Mouse (Mus musculus) left cerebral cortex, adult 8-10 months (tissue): Measurements from ENCODE around the gene Inha. TPM values are rescaled to one million over a fixed set of nuclear protein-coding genes. Genes with fewer than 3 reads are reported as not detected.

Experiments
- DNase-seq, 2 experiments: peaks; one replicate each; pipeline ENCODE4 v3.0.0; 2022; ENCODE audit warnings: low spot score in 2 of 2
- total RNA-seq, 4 experiments: library from RNA; stranded (reverse); gene quantifications; 2 replicates each; pipeline ENCODE4 v1.2.4; 2022

Gene Inha
- total RNA-seq, 4 experiments from 2014 or later: 18.8 to 24.0 (median 21.0) TPM

- DNase-seq: no peak
These were observed 50.2 kb downstream of the Inha start for GRCm38 (mm10) chr1:75557041-75557440.

GRCm38 (mm10) chr1:75558388-75559178 is 51.7 kb downstream of the Inha start:
- peak in 1 of 2 experiments; percentile 28 for DNase-seq

GRCm38 (mm10) chr1:75559212-75559925 is 52.5 kb downstream of the Inha start:
- DNase-seq: peak; percentile 92 to 93

Other genes with a start within 250 kb of the Inha start
- 100 to 1,000 TPM; 411 to 436 (median 423) TPM for gene Ptprn, start 242.6 kb upstream of the Inha start, total RNA-seq
- 100 to 1,000 TPM; 166 to 203 (median 173) TPM for gene Resp18, start 228.7 kb upstream of the Inha start, total RNA-seq
- gene Dnpep, start 189.1 kb upstream of the Inha start, total RNA-seq: 10 to 100 TPM; 56.5 to 63.2 (median 59.7) TPM
- 1 to 10 TPM in 3 of 4 experiments, under 1 TPM in 1; 0.89 to 2.9 (median 1.8) TPM for gene Des, start 146.7 kb upstream of the Inha start, total RNA-seq
- 100 to 1,000 TPM; 177 to 190 (median 187) TPM for gene Speg, start 131.8 kb upstream of the Inha start, total RNA-seq
- 10 to 100 TPM; 48.0 to 64.9 (median 62.3) TPM for gene Gmppa, start 71.1 kb upstream of the Inha start, total RNA-seq
- 10 to 100 TPM; 21.5 to 26.7 (median 25.1) TPM for gene Asic4, start 56.6 kb upstream of the Inha start, total RNA-seq
- gene Chpf, start 27.8 kb upstream of the Inha start, total RNA-seq: 10 to 100 TPM; 76.6 to 84.3 (median 80.0) TPM
- gene Tmem198, start 27.5 kb upstream of the Inha start, total RNA-seq: 10 to 100 TPM; 62.4 to 70.5 (median 64.8) TPM
- 10 to 100 TPM; 25.9 to 30.7 (median 28.7) TPM for gene Obsl1, start 625 bp upstream of the Inha start, total RNA-seq
- gene Stk11ip, start 14.5 kb downstream of the Inha start, total RNA-seq: 10 to 100 TPM; 28.0 to 34.1 (median 32.2) TPM
- 100 to 1,000 TPM; 166 to 199 (median 181) TPM for gene Slc4a3, start 39.2 kb downstream of the Inha start, total RNA-seq